Mouse (Mus musculus): ENCODE results near the gene Dnah14.

- TF ChIP-seq CTCF (IDR thresholded peaks at IDR 0.05; ENCODE audit: borderline replicate concordance, extremely low read depth, insufficient read depth, insufficient read length) (no peak), POLR2A (IDR thresholded peaks at IDR 0.05; ENCODE audit: borderline replicate concordance, extremely low read depth, insufficient read depth, insufficient read length, poor library complexity, severe bottlenecking) (no peak)
These were observed 90.4 kb downstream of the Dnah14 start for GRCm38 (mm10) chr1:181666801-181667200.
